Mouse (Mus musculus): ENCODE measurements around the gene Ccdc86. TPM values are rescaled to one million over a fixed set of nuclear protein-coding genes. Genes with fewer than 3 reads are reported as not detected.

Gene Ccdc86
- polyA plus RNA-seq, 1 experiment from 2014 or later, result 23.4 TPM

DNA sequence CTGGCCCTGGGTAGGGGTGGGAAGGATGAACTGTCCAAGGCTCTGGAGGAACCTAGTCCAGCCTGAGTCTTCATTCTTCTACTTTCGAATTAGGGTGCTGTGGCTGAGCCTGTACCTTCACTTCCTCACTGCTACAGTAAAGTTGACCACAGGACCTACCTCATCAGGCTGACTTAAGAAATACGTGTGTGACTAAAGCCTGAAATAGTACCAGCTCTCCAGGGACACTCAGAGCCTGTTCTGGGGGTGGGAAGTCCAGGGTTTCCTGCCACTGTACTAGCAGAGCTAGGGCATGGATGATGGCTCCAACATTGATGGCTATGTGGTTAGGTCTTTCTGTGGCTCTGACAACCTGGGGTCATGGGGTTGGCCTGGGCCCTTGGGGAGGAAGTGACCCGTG is 5.1 kb downstream of the Ccdc86 start:
- WGBS, result 83% methylated on average over 3 of the region's 3 CpGs
- H3K36me3 ChIP-seq (ENCODE audit: control insufficient read depth, insufficient read depth, low read length), result peaks cover 11% of the 10 kb centered on the region

DNA sequence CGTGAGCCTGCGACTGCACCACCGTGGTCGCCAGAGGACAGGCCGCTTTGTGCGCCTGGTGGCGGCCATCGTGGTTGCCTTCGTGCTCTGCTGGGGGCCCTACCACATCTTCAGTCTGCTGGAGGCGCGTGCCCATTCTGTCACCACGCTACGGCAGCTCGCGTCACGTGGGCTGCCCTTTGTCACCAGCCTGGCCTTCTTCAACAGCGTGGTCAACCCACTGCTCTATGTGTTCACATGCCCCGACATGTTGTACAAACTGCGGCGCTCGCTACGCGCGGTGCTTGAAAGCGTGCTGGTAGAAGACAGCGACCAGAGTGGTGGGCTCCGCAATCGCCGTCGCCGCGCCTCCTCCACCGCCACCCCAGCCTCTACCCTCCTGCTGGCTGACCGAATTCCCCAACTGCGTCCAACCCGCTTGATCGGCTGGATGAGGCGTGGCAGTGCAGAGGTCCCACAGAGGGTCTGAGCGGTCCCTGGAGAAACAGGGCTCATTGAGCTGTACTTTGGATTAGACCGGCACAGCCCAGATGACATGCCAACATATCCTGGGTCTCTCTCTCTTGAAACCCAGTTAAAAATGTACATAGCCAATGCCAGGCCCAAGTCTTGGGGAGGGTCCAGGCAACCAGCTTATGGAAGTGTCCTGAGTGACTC is 8.1 kb downstream of the Ccdc86 start:
- Histone ChIP-seq H3K4me3 (ENCODE audit: low read depth, low read length) (peak overlapping the region; percentile 31), H3K27me3 (ENCODE audit: control insufficient read depth, insufficient read depth, low read length) (no peaks in the 10 kb centered on the region), H3K4me2 (ENCODE audit: low read depth) (peak overlapping the region; percentile 75), H3K4me1 (ENCODE audit: control insufficient read depth, insufficient read depth, low read length) (no peaks in the 10 kb centered on the region; the same call in 1 of the 2 replicates), H3K27ac (ENCODE audit: low read depth, low read length) (peak overlapping the region; percentile 50; the same call in 1 of the 2 replicates), H3K36me3 (ENCODE audit: control insufficient read depth, insufficient read depth, low read length) (peaks cover 11% of the 10 kb centered on the region), H3K9ac (ENCODE audit: low read length) (peak overlapping the region; percentile 66), H3K9me3 (ENCODE audit: control insufficient read depth, low read length) (no peaks in the 10 kb centered on the region)
- DNase-seq (ENCODE audit: low spot score) (peak; percentile 74), ATAC-seq (ENCODE audit: insufficient read depth, low FRiP score, low TSS enrichment) (peak; percentile 84)
- WGBS, result 1% methylated on average over 40 of the region's 40 CpGs

More for the DNA sequence above, 5.1 kb downstream of the Ccdc86 start:
- no peak for DNase-seq (ENCODE audit: low spot score)
- H3K27me3 ChIP-seq (ENCODE audit: control insufficient read depth, insufficient read depth, low read length), result no peaks in the 10 kb centered on the region
- H3K4me1 ChIP-seq (ENCODE audit: control insufficient read depth, insufficient read depth, low read length), result peaks cover 18% of the 10 kb centered on the region
- H3K27ac ChIP-seq (ENCODE audit: low read depth, low read length), result no peak overlapping the region
- no peak overlapping the region for H3K9ac ChIP-seq (ENCODE audit: low read length)
- no peak overlapping the region for H3K4me3 ChIP-seq (ENCODE audit: low read depth, low read length)
- H3K4me2 ChIP-seq (ENCODE audit: low read depth), result no peak overlapping the region
- ATAC-seq (ENCODE audit: insufficient read depth, low FRiP score, low TSS enrichment), result no peak
- no peaks in the 10 kb centered on the region for H3K9me3 ChIP-seq (ENCODE audit: control insufficient read depth, low read length)

GRCm38 (mm10) chr19:10940097-10940800 is 8.8 kb downstream of the Ccdc86 start:
- Histone ChIP-seq H3K4me1 (ENCODE audit: control insufficient read depth, insufficient read depth, low read length) (no peaks in the 10 kb centered on the region; the same call in 1 of the 2 replicates), H3K4me2 (ENCODE audit: low read depth) (peak overlapping the region; percentile 75), H3K9ac (ENCODE audit: low read length) (peak overlapping the region; percentile 66), H3K9me3 (ENCODE audit: control insufficient read depth, low read length) (no peaks in the 10 kb centered on the region), H3K27ac (ENCODE audit: low read depth, low read length) (peak overlapping the region; percentile 50; the same call in 1 of the 2 replicates), H3K36me3 (ENCODE audit: control insufficient read depth, insufficient read depth, low read length) (peaks cover 10% of the 10 kb centered on the region), H3K4me3 (ENCODE audit: low read depth, low read length) (peak overlapping the region; percentile 31), H3K27me3 (ENCODE audit: control insufficient read depth, insufficient read depth, low read length) (no peaks in the 10 kb centered on the region)
- peak; percentile 96 for ATAC-seq (ENCODE audit: insufficient read depth, low FRiP score, low TSS enrichment)
- peak; percentile 90 for DNase-seq (ENCODE audit: low spot score)
- 17% methylated on average over 37 of the region's 37 CpGs for whole genome bisulfite sequencing

GRCm38 (mm10) chr19:10938771-10939170 is 10.3 kb downstream of the Ccdc86 start:
- Histone ChIP-seq H3K9ac (ENCODE audit: low read length) (no peak overlapping the region), H3K27me3 (ENCODE audit: control insufficient read depth, insufficient read depth, low read length) (no peaks in the 10 kb centered on the region), H3K4me2 (ENCODE audit: low read depth) (no peak overlapping the region), H3K27ac (ENCODE audit: low read depth, low read length) (no peak overlapping the region), H3K36me3 (ENCODE audit: control insufficient read depth, insufficient read depth, low read length) (peaks cover 8% of the 10 kb centered on the region), H3K9me3 (ENCODE audit: control insufficient read depth, low read length) (no peaks in the 10 kb centered on the region), H3K4me1 (ENCODE audit: control insufficient read depth, insufficient read depth, low read length) (no peaks in the 10 kb centered on the region; the same call in 1 of the 2 replicates), H3K4me3 (ENCODE audit: low read depth, low read length) (no peak overlapping the region)
- 58% methylated on average over 3 of the region's 3 CpGs for WGBS
- DNase-seq (ENCODE audit: low spot score) (no peak), ATAC-seq (ENCODE audit: insufficient read depth, low FRiP score, low TSS enrichment) (no peak)

- H3K36me3 ChIP-seq (ENCODE audit: control insufficient read depth, insufficient read depth, low read length), result no peaks in the 10 kb centered on the region
- 63% methylated on average over 5 of the region's 5 CpGs for WGBS
- ATAC-seq (ENCODE audit: insufficient read depth, low FRiP score, low TSS enrichment) (no peak), DNase-seq (ENCODE audit: low spot score) (no peak)
- H3K27me3 ChIP-seq (ENCODE audit: control insufficient read depth, insufficient read depth, low read length), result no peaks in the 10 kb centered on the region
- no peaks in the 10 kb centered on the region; the same call in 1 of the 2 replicates for H3K4me1 ChIP-seq (ENCODE audit: control insufficient read depth, insufficient read depth, low read length)
- no peaks in the 10 kb centered on the region for H3K9me3 ChIP-seq (ENCODE audit: control insufficient read depth, low read length)
- H3K27ac ChIP-seq (ENCODE audit: low read depth, low read length), result no peak within 1 kb of the TSS
- H3K4me2 ChIP-seq (ENCODE audit: low read depth), result no peak within 1 kb of the TSS
- H3K4me3 ChIP-seq (ENCODE audit: low read depth, low read length), result no peak within 1 kb of the TSS
- no peak within 1 kb of the TSS for H3K9ac ChIP-seq (ENCODE audit: low read length)
Observed at GRCm38 (mm10) chr19:10937110-10937563, 11.9 kb downstream of the Ccdc86 start, which contains the start of gene Ptgdr2. TSS of gene Ptgdr2 (plus strand) at chr19:10937160.

GRCm38 (mm10) chr19:10936077-10936476 is 13.0 kb downstream of the Ccdc86 start:
- DNase-seq (ENCODE audit: low spot score) (no peak), ATAC-seq (ENCODE audit: insufficient read depth, low FRiP score, low TSS enrichment) (no peak)
- H3K4me3 ChIP-seq (ENCODE audit: low read depth, low read length), result no peak overlapping the region
- H3K9me3 ChIP-seq (ENCODE audit: control insufficient read depth, low read length), result no peaks in the 10 kb centered on the region
- H3K9ac ChIP-seq (ENCODE audit: low read length), result no peak overlapping the region
- H3K27me3 ChIP-seq (ENCODE audit: control insufficient read depth, insufficient read depth, low read length), result no peaks in the 10 kb centered on the region
- WGBS, result 88% methylated on average over 5 of the region's 5 CpGs
- H3K27ac ChIP-seq (ENCODE audit: low read depth, low read length), result no peak overlapping the region
- H3K4me2 ChIP-seq (ENCODE audit: low read depth), result no peak overlapping the region
- H3K4me1 ChIP-seq (ENCODE audit: control insufficient read depth, insufficient read depth, low read length), result no peaks in the 10 kb centered on the region; the same call in 1 of the 2 replicates
- no peaks in the 10 kb centered on the region for H3K36me3 ChIP-seq (ENCODE audit: control insufficient read depth, insufficient read depth, low read length)

DNA sequence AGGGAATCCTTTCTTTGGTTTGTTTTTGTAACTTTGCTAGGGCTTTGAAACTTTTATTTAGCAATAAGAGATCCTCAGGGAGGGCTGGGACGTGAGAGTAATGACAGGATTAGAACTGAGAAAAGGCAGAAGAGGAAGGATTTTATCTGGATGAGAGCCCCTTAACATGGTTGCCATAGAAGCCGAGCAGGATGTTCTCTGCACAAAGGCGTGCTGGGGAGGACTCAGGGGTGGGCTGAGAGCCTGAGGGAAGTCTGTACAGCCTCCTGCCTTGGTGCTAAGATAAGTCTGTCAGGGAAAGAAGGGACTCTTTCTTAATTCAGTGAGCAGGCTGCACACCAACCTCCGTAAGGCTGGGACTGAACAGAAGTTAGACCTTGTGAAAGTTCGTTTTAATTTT is 14.0 kb downstream of the Ccdc86 start:
- H3K27me3 ChIP-seq (ENCODE audit: control insufficient read depth, insufficient read depth, low read length), result no peaks in the 10 kb centered on the region

GRCm38 (mm10) chr19:10930641-10931040 is 18.4 kb downstream of the Ccdc86 start:
- no peaks in the 10 kb centered on the region for H3K9me3 ChIP-seq (ENCODE audit: control insufficient read depth, low read length)
- H3K27me3 ChIP-seq (ENCODE audit: control insufficient read depth, insufficient read depth, low read length), result no peaks in the 10 kb centered on the region
- DNase-seq (ENCODE audit: low spot score), result no peak
- H3K36me3 ChIP-seq (ENCODE audit: control insufficient read depth, insufficient read depth, low read length), result no peaks in the 10 kb centered on the region
- no peak overlapping the region for H3K27ac ChIP-seq (ENCODE audit: low read depth, low read length)
- ATAC-seq (ENCODE audit: insufficient read depth, low FRiP score, low TSS enrichment), result no peak
- WGBS, result 88% methylated on average over 2 of the region's 2 CpGs
- H3K4me1 ChIP-seq (ENCODE audit: control insufficient read depth, insufficient read depth, low read length), result peaks cover 5% of the 10 kb centered on the region
- no peak overlapping the region for H3K9ac ChIP-seq (ENCODE audit: low read length)
- no peak overlapping the region for H3K4me2 ChIP-seq (ENCODE audit: low read depth)
- no peak overlapping the region for H3K4me3 ChIP-seq (ENCODE audit: low read depth, low read length)

More for the DNA sequence above, 14.0 kb downstream of the Ccdc86 start:
- no peak overlapping the region for H3K4me2 ChIP-seq (ENCODE audit: low read depth)
- no peaks in the 10 kb centered on the region for H3K4me1 ChIP-seq (ENCODE audit: control insufficient read depth, insufficient read depth, low read length)
- ATAC-seq (ENCODE audit: insufficient read depth, low FRiP score, low TSS enrichment) (no peak), DNase-seq (ENCODE audit: low spot score) (no peak)
- WGBS, result 56% methylated on average over 5 of the region's 5 CpGs
- no peak overlapping the region for H3K4me3 ChIP-seq (ENCODE audit: low read depth, low read length)
- H3K9ac ChIP-seq (ENCODE audit: low read length), result no peak overlapping the region
- no peaks in the 10 kb centered on the region for H3K36me3 ChIP-seq (ENCODE audit: control insufficient read depth, insufficient read depth, low read length)
- no peak overlapping the region for H3K27ac ChIP-seq (ENCODE audit: low read depth, low read length)
- no peaks in the 10 kb centered on the region for H3K9me3 ChIP-seq (ENCODE audit: control insufficient read depth, low read length)
